Mouse (Mus musculus): ENCODE measurements around the gene Gm11985. TPM values are rescaled to one million over a fixed set of nuclear protein-coding genes. Genes with fewer than 3 reads are reported as not detected.
"Not testable (repeated sequence)": the region's sequence is repeated elsewhere in the genome, so short reads cannot be mapped to it uniquely, and the experiment has no call there.

Gene Gm11985
- not detected in 2 replicates for polyA plus RNA-seq (2012; rRNA removed)

DNA sequence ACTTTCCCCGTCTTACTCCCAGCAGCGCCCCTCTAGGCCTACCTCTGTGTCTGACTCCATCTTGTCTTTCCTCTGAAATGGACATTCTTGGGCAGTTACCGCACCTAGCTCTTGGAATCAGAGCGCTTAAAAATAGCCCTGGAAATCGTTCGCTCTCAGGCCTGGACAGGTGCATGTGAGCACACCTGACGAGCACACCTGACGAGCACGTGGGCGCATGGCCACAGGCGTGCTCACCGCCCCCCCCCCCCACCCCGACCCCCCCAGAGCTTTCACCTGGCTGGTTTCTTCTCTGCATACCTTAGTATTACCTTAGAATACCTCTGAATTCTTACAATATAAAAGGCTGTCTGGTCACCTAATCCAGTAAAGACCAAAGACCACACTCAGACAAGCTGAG is at the start of gene Gm11985:
Gm11985 (minus strand) TSS at position 101 of the 400 bp plus-strand sequence.
- WGBS = 85% methylated on average over 13 of the region's 13 CpGs
- DNase-seq (ENCODE audit: low read depth, low spot score) = no peak

DNA sequence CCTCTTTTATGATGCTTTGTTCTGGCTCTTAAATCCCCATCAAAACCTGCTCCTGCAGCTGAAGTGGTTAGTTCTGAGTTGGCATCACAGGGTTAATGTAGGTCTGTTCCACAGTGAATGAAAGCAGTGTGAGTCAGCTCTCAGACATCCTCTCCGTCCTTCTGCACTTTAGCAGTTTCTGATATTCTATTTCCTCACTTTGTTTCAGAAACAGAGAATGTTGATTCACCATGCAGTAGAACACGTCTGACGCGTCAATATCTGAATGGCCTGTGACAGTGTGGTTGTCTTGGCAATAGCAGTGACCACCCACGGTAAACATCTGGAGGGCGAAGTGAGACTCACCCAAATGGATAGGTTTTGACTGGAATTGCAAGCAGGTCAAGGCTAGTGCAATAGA is 49.3 kb upstream of the Gm11985 start:
- DNase-seq (ENCODE audit: low read depth, low spot score) = no peak
- 35% methylated on average over 6 of the region's 6 CpGs for WGBS

DNA sequence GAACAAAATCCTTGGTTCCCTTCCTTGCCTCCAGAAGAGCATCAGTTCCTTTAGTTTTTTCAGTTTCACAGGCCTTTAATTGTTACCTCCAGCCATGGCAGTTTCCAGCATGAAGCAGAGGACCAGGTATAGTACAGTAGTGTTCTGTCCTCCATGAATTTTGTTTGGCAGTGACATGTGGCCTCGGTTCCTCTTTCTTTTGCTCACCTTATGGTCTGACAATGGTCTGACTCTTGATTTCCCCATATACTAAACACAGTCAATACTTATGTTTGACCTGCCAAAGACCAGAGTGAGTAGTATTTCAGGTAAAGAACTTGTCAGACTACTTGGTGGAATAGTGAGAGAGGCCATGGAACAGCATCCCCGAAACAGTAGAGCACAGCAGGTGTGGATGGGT is 48.4 kb upstream of the Gm11985 start:
- WGBS = 84% methylated on average over 2 of the region's 2 CpGs
- DNase-seq (ENCODE audit: low read depth, low spot score) = no peak

DNA sequence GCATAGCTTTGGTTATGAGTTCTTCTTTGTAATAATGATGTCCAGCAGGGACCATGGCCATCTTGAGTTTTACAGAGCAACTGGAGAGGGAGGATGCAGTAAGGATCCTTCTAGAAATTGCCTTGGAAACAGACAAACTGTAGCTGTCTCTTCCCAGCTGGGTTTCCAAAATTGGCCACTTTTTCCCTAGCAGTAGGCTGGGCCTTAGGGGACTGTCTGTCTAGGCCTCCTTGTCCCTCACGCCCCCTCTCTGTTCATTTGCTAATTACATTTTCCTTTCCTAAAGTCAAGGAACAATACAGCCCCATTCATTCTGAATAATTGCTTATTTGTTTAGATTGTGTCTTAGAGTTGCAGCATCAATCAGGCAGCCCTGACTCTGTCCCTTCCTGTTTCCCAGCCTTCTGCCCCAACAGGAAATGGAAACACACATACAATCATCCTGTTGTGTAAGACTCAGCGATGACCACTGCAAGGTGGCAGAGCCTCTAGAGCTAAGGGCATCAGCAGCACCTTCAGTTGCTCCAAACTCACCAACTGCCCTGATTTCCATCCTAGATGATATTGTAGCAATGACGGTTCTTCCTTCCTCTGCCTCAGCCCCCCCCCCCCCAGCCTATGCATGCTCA is 46.7 kb upstream of the Gm11985 start:
- 72% methylated on average over 3 of the region's 3 CpGs for WGBS
- no peak for DNase-seq (ENCODE audit: low read depth, low spot score)

DNA sequence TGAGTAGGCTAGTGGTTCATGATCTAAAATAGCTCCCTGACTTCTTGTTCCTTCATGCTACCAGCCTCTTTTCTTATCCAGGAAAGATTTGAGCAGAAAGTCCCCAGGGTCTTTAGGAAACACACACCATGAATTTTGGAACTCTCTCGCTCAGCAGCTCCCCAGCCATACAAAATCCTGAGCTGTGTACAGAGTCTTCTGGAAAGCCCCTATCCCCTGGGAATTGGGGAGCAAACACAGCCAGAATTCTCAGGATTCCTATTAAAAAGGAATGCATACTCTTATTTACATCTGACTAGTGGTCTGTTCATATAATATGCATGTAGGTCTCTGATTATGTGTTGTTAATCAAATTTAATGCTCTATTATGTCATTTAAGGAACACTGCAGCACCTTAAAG is 46.1 kb upstream of the Gm11985 start:
- DNase-seq (ENCODE audit: low read depth, low spot score) = no peak
- 80% methylated on average over 1 of the region's 1 CpGs for WGBS

DNA sequence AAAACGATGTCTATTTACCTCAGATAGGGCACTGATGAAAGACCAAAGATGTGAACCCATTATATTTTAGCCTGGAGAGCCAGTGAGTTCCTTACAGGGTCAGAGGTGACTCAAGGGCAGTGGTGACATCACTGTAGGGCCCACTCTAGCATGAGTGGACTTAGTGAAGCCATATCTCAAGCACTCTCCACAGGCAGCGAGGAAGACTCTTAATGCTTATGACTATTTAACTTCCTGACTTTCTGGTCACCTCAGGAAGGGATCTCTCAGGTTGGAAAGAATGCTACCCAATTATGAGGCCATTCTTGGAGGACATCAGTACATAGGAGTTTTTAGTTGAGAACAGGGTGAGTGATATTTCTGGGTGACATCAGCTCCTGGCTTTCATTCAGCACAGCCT is 45.0 kb upstream of the Gm11985 start:
- WGBS = 77% methylated on average over 2 of the region's 2 CpGs
- no peak for DNase-seq (ENCODE audit: low read depth, low spot score)

DNA sequence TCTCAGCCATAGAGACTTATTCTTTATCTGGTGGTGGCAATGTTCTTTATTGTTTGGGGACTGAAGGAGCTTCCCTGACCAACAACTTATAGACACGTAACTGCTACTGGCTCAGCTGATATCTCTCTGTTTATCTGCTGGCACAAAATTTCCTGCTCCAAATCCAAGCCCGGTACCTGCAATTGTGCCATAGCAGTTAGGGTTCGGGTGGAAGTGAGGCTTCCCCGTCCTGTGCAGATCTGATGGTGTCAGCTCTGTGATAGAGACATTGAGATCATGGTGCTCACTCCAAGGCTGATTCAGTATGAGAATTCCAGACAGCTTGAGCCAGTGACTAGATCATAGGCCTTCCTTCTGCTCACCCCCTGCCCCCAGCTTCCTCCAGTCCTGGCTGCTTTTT is 43.6 kb upstream of the Gm11985 start:
- WGBS = 90% methylated on average over 4 of the region's 4 CpGs
- DNase-seq (ENCODE audit: low read depth, low spot score) = no peak

DNA sequence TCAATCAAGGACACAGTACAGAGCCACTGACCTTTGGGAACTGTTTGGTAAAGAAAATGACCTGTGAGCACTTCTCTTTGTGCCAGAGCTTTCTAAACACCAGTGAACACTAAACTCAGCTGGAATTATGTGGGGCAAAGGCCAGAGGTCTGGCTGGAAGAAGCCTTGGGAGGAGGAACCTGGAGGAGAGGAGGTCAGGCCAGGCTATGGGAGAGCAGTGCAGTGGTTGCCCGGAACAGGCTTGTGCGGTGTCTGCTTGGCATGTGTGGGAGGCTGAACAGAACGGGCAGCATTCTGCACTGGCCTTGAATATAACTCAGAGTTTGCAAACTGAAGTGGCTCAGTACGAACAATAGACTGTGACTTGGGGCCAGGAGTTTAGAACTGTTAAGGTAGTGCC is 41.6 kb upstream of the Gm11985 start:
- 69% methylated on average over 4 of the region's 4 CpGs for WGBS
- DNase-seq (ENCODE audit: low read depth, low spot score) = no peak

DNA sequence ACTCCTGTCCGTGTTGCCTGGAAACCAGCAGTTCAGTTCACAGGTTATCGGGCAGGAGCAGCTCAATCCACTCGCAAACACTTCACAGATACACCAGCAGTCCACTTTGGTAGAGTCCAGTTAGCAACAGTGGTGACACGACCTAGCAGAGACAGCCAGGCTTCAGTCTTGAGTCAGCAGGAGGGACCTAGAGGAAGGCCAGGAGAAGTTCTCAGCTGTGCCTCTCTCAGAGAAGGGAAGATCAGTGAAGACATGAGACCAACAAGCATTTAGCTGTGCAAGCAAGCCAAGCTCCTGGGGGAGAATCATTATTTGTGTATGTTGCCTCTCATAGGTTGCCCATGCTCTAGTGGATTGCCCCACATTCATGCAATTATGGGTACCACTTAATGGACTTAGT is 39.7 kb upstream of the Gm11985 start:
- WGBS = 83% methylated on average over 4 of the region's 4 CpGs
- DNase-seq (ENCODE audit: low read depth, low spot score) = no peak

DNA sequence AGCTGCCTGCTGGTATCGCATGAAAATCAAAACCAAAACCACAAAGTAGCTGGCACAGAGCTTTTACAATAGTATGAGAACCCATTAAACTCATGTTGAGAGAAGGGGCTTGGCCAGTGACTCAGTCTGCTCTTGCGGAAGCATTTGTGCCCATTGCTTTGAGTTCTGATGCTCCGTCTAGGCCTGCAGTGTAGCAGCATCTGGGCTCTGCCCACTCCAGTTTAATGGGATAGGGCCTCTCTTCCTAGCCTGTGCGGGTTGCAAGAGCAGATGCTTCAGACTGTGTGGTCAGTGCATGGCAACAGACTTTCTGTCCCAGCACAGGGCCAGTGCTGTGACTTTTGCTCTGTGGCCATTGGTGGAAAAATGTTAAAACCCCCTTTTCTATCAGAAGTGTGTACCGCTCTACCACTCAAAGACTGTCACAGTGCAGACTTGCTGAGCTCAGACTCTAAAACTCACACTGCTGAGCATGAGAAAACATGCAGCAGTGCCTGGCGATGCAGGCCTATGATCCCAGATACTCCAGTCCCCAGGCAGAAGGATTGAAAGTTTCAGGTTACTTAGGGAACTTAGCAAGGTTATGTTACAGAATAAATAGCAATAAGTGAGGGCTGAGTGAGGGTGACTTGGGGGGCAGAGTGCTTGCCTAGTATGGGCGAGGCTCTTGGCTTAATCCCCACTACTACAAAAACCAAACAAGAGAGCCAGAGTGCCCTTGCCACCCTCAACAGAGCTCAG is 38.6 kb upstream of the Gm11985 start:
- WGBS = 78% methylated on average over 7 of the region's 7 CpGs
- no peak for DNase-seq (ENCODE audit: low read depth, low spot score)

DNA sequence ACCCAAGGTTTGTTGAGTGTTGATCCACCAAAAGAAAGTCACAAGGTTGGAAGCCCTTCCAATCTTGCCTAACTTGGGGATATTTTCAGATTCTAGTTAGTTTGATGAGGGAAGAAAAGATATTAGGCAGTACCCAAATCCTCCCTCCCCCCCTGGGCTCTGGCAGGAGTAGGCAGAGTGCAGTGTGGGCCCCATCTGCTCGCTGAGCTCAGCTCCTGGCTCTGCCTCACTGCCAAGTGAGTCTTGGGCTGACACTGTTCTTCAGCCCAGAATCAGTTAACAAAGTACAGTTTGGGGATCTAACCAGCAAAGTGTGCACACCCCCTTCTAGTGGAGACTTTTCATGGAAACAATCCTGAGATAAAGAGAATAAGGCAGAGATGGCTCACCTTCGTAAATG is 37.8 kb upstream of the Gm11985 start:
- 63% methylated on average over 2 of the region's 2 CpGs for WGBS
- DNase-seq (ENCODE audit: low read depth, low spot score) = no peak

DNA sequence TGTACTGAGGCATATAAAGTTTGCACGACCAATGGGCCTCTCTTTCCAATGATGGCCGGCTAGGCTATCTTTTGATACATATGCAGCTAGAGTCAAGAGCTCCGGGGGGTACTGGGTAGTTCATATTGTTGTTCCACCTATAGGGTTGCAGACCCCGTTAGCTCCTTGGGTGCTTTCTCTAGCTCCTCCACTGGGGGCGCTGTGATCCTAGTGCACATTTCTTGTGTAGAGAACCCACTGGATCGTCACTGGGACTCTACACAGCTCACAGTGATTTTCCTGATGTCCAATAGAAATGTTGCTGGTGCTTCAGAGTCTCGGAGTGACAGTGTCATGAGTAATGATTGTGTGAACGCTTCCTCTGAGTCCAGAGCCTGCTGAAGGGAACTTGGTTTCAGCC is 33.5 kb upstream of the Gm11985 start:
- WGBS = 78% methylated on average over 8 of the region's 8 CpGs
- DNase-seq (ENCODE audit: low read depth, low spot score) = not testable (repeated sequence)

DNA sequence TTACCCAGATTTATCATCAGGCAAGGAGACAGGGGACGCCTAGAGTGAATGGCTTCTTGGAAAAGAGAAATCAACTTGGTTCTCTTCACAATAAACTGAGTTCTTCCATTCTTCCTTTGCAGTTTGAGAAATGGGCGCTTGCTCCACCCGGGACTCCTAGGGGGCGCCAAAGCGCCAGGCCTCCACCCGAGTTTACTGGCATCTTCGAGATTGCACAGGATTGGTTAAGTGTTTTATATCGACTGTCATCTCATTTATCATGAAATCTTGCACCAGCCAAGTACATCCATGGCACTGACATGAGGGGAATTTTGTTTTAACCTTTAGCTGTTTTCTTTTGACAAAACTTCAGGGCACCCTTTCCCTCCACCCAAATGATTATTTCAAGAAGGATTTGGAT is 27.3 kb upstream of the Gm11985 start:
- DNase-seq (ENCODE audit: low read depth, low spot score) = no peak
- WGBS = 8% methylated on average over 8 of the region's 8 CpGs

DNA sequence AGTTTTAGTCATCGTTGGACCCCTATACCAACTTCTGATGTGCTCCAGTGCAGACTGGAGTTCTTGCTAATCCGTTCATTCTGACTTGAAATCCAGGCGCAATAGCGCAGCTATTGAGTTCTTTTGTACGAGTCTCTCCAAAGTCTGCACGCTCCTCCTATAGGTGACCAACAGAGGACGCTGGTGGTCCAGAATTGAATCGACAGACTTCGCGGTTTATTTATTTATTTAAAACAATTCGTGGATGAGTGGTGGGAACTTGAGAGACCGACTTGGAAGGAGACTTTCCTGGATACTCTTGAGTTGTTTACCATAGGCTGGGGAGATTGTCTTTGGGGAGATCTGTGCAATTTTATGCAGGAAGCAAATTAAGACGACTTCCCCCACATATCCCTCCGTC is 26.4 kb upstream of the Gm11985 start:
- 7% methylated on average over 14 of the region's 14 CpGs for WGBS

DNA sequence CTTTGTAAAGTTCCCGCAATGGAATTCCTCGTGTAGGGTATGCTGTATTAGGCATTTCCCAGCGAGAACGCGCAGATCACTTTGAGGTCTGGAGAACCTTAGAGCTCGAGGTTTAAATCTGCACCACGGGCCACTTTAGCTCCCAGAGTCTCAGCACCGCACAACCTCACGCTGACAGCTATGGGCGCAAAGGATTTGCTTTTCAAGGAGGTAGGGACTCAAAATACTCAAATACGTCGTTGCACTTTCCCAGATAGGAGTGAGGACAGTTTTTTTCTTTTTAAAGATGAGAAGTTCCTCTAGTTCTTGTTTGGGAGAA is 25.9 kb upstream of the Gm11985 start:
- WGBS = under 1% methylated on average over 12 of the region's 12 CpGs
- DNase-seq (ENCODE audit: low read depth, low spot score) = no peak

More for the DNA sequence above, 26.4 kb upstream of the Gm11985 start:
- DNase-seq (ENCODE audit: low read depth, low spot score) = no peak

DNA sequence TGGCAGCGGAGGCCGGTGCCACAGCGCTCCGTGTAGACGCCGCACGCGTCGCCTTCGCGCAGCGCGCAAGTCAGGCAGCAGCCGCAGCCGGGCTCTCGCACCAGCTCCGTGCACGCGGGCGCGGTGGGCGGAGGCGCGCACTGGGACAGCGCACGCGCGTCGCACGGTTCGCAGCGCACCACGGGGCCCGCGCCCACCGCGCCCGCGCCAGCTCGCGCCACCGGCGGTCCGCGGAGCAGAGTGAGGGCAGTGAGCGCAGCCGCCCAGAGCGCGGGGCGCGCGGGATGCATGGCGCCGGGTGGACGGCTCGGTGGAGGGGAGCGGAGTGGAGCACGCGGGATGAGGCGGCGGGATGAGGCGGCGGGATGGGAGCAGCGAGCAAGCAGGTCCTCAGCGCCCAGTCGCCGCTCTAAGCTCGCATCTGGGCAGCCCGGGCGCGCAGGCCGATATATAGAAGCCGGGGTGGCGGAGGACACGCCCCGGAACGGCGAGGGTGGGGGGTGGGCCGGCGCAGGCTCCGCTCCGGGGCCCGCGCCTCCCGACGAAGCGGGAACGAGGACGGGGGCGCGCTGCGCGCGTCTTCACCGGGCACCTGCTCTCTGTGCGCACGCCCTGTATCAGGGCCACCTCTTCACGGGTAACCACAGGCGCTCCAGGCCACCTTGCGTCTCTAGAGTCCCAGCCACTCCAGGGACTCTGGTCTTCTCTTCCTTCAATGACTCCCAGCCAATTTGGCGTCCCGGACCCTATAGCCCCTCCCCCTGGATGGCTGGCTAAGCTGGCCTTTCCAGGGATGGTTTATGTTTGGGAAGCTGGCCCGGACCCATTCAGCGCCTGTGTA is 25.4 kb upstream of the Gm11985 start, which contains the start of gene Igfbp3:
Igfbp3 (minus strand) TSS at position 423 of the 841 bp plus-strand sequence.
- no peak for DNase-seq (ENCODE audit: low read depth, low spot score)
- 2% methylated on average over 104 of the region's 104 CpGs for WGBS

DNA sequence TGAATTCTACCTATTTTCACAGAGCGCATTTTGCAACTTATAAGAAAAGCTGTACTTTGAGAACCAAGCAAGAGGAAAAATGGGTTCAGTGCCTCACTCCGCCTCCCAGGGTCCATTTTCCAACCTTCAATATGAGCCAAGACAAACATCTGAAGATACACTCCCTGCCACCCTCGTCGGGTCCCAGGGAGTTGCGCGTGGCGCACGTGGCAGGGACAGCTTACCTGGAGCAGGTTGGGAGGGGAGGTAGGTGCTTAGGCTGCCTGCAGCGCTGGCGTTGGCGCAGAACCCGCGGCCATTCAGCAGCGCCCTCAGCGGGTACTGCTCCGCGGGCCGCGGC is 24.8 kb upstream of the Gm11985 start:
- WGBS = 3% methylated on average over 19 of the region's 19 CpGs
- no peak for DNase-seq (ENCODE audit: low read depth, low spot score)

DNA sequence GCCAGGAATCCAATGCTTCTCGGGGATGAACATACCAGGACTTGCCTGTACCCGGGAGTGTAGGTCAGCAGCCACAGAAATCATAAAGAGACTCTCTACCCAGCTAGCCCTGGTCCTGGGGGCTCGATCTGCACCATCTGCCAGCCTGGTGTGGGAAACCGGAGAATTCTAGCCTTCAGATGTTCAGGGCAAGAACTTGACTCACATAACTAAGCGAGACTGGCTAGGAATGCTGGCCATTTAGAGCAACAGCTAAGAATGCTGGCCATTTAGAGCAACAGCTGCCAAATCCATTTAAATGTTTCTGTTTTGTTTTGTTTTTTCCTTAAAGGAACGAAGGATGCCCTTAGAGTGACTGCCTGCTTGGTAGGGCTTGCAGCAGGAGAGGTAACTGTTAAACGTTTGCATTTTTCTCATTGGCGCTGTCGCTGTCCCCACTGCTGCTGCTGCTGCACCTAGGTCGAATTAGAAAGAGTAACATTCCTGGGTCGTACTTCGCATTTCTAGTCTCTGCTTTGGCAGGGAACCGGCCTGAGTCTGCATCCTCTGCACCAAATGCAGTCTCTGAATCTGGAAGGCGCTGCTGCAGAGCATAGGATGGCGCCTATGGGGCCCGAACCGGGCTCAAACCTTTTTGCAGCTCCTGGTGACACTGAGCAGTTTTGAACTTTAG is 23.9 kb upstream of the Gm11985 start:
- 22% methylated on average over 17 of the region's 17 CpGs for WGBS
- DNase-seq (ENCODE audit: low read depth, low spot score) = no peak

DNA sequence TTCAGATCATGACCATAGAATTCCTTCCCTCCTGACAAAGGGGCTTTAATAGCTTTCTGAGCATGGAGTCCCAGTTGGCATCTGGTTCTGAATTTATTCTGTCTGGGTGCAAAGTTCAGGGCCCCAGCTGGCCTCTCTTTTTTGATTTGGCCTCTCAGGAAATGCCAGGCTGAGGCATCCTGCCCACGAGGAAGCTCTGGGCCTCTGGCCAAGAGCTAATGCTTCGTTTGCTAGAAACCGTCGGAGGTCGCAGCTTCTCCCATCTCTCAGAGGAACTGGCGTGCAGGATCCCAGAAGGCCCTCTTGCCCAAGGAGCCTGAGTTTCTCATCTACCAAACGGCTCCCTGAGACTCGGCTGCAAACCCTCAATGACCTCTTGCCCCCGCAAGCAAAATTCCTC is 22.8 kb upstream of the Gm11985 start:
- 15% methylated on average over 9 of the region's 9 CpGs for WGBS
- DNase-seq (ENCODE audit: low read depth, low spot score) = no peak

DNA sequence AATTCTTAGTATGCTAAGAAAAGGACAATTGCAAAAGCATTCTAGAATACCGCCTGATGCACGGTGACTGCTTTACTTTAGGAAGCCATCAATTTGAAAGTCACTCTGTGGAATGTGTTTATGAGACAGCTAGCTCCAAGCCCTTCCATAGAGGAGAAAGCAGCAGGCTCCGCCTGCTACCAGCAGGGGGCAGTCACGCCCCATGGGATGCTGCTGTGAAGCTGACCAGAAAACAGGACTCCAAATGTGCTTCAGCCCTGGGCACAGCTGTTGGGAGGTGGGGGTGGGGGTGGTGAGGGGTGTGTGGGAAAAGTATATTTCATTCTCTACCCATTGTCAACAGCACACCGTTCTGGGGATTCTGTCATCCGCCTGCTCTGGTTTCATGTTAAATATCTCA is 22.0 kb upstream of the Gm11985 start:
- no peak for DNase-seq (ENCODE audit: low read depth, low spot score)
- 17% methylated on average over 6 of the region's 6 CpGs for WGBS

Measured in large intestine, adult 2 months (tissue).